Mouse (Mus musculus): Measurements from ENCODE around the gene Olfr584.

Olfr584 gene

GRCm38 (mm10) chr7:103081585-103081984, at the start of gene Olfr584:
Gene Olfr584, plus strand, starts transcription at chr7:103081885.
- no peak for DNase-seq

GRCm38 (mm10) chr7:103037724-103038123, 44.0 kb upstream of the Olfr584 start, which contains the start of gene Olfr582:
Gene Olfr582, plus strand, starts transcription at chr7:103038024.
- DNase-seq, result no peak

GRCm38 (mm10) chr7:103051000-103051399, 30.7 kb upstream of the Olfr584 start, which contains the start of gene Olfr583:
Gene Olfr583, plus strand, starts transcription at chr7:103051300.
- DNase-seq, result no peak

GRCm38 (mm10) chr7:103097420-103097819, 15.7 kb downstream of the Olfr584 start, which contains the start of gene Olfr585:
Gene Olfr585, plus strand, starts transcription at chr7:103097720.
- no peak for DNase-seq

GRCm38 (mm10) chr7:103119406-103119805, 37.7 kb downstream of the Olfr584 start:
- no peak for DNase-seq

- DNase-seq, result no peak
Measured at GRCm38 (mm10) chr7:103125538-103125937, 43.9 kb downstream of the Olfr584 start, which contains the start of gene Olfr586. Gene Olfr586, minus strand, starts transcription at chr7:103125638.

All from right cerebral cortex, adult 18-20 months (tissue).